Mouse (Mus musculus) heart, embryonic 10.5 days (tissue): ENCODE data around the gene Gm12184. TPM values are rescaled to one million over a fixed set of nuclear protein-coding genes. Genes with fewer than 3 reads are reported as not detected.
A peak's percentile ranks its signal among the peaks of the same experiment; 100 is the strongest.
"Not testable (repeated sequence)": the region's sequence is repeated elsewhere in the genome, so short reads cannot be mapped to it uniquely, and the experiment has no call there.

ENCODE experiments used
- DNase-seq: peaks from one replicate; pipeline ENCODE4 v3.0.0-alpha.2; 2017; ENCODE audit warnings: low spot score
- H3K27ac ChIP-seq: fragments of 300-500 bp; sonication (generic); 2 replicates; pipeline ENCODE4 v1.5.1; 2016; ENCODE audit warnings: mild to moderate bottlenecking
- H3K27me3 ChIP-seq: fragments of 300-500 bp; sonication (generic); 2 replicates; pipeline ENCODE4 v1.6.1; 2016; ENCODE audit warnings: mild to moderate bottlenecking; ENCODE audit not compliant: poor library complexity, insufficient read depth, severe bottlenecking
- H3K36me3 ChIP-seq: fragments of 300-500 bp; sonication (generic); 2 replicates; pipeline ENCODE4 v1.6.1; 2016; ENCODE audit warnings: mild to moderate bottlenecking, moderate library complexity
- H3K4me1 ChIP-seq: fragments of 300-500 bp; sonication (generic); 2 replicates; pipeline ENCODE4 v1.6.1; 2016; ENCODE audit warnings: mild to moderate bottlenecking
- H3K4me3 ChIP-seq: fragments of 300-500 bp; sonication (generic); 2 replicates; pipeline ENCODE4 v1.5.1; 2016; ENCODE audit warnings: mild to moderate bottlenecking, moderate library complexity
- H3K9me3 ChIP-seq: fragments of 300-500 bp; sonication (generic); 2 replicates; pipeline ENCODE4 v1.6.1; 2016; ENCODE audit warnings: mild to moderate bottlenecking, moderate library complexity
- WGBS: fragments of 180-500 bp; shearing (Covaris S2); methylation state at CpG from one replicate; pipeline ENCODE4 v1.1.7; 2016; 5-methylcytosine and 5-hydroxymethylcytosine counted together
- polyA plus RNA-seq: library from polyadenylated mRNA; unstranded; fragments of >200 nt; fragmentation: Nextera tagmentation; extraction: Ambion mirVana; gene quantifications from 2 replicates; pipeline ENCODE4 v1.2.1, GENCODE M21; 2016

Gene Gm12184
- polyA plus RNA-seq, 1 experiment from 2014 or later: 1.9 TPM

DNA sequence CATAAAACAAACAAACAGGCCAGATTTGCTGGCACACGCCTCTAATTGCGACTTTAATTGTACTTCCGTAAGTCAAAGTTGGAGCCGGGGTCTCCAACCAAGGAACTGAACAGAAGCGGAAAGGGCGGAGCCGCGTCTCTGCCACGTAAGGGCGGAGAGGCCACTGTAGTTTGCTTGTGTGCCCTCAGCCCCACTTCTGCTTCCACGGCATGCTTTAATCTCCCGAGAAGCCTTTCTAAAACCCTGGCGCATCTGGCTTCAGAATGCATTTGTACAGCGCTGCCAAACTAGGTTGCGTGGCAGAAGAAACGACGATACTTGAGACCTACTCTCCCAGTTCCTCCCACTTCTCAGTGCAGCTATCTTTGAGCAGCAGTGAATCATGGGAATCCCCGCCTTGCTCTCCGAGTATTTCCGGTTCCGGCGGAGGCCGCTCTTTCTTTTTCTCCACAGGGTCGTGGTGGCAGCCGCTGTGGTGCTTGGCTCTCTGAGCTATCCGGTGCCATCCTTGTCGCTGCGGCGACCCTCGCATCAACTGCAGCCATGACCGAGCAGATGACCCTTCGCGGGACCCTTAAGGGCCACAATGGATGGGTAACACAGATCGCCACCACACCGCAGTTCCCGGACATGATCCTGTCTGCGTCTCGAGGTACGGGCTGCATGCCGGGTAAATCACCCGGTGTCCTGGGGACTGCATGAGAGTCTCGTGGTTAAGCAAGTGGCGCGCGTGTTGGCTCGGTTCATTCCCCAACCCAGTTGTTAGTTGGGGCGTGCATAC lies 26.3 kb downstream of the Gm12184 start, which contains the start of gene Rack1:
TSS of gene Rack1 (plus strand) at position 412 of the 781 bp plus-strand sequence.
- WGBS: under 1% methylated on average over 47 of the region's 47 CpGs

DNA sequence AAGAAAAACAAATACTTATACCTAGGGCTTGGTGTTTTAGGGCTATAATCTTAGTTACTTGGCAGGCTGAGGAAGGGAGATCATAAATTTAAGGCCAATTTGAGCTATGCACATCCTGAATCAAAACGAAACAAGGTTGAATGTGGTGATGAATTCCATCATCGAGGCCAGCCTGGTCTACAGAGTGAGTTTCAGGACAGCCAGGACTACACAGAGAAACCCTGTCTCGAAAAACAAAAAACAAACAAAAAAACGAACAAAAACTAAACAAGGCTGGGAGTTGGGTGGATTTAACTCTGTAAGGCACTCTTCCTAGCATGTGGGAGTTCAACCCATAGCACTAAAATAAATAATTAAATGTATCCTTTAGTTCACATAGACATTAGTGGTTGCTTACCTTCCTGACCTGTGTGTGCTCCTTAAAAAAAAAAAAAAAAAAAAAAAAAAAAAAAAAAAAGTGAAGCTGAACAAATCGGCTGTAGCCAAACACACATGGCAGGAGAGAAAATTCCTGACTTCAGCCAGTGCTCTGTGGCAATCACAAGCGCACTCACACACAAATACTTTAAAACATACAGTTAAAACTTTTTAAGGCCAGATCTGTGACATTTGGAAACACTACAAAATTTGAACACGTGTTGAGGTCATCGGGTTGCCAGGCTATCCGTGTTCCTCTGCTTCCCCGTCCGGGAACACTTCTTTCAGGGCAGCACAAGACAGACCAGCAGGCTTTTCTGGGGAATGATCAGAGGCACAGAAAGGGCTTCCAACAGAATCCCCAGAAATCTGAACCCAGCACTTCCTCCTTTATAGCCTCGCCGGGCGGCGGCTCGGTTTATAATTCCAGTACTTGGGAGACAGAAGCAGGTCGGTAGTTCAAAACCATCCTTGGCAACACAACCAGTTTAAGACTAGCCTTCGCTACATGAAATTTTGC lies 27.2 kb downstream of the Gm12184 start:
- peaks cover 31% of the 10 kb centered on the region for H3K4me1 ChIP-seq
- peak overlapping the region; percentile 93 for H3K27ac ChIP-seq
- 10% methylated on average over 18 of the region's 18 CpGs for WGBS
- H3K4me3 ChIP-seq: peak overlapping the region; percentile 73
- H3K9me3 ChIP-seq: no peaks in the 10 kb centered on the region
- no peak for DNase-seq
- H3K27me3 ChIP-seq: no peaks in the 10 kb centered on the region
- peaks cover 30% of the 10 kb centered on the region for H3K36me3 ChIP-seq

More for the DNA sequence above, 26.3 kb downstream of the Gm12184 start, which contains the start of gene Rack1:
- H3K4me1 ChIP-seq: peaks cover 31% of the 10 kb centered on the region
- DNase-seq: peak; percentile 97
- H3K27ac ChIP-seq: peak within 1 kb of the TSS; percentile 93
- H3K27me3 ChIP-seq: no peaks in the 10 kb centered on the region
- peak within 1 kb of the TSS; percentile 73 for H3K4me3 ChIP-seq
- no peaks in the 10 kb centered on the region for H3K9me3 ChIP-seq
- peaks cover 38% of the 10 kb centered on the region for H3K36me3 ChIP-seq

DNA sequence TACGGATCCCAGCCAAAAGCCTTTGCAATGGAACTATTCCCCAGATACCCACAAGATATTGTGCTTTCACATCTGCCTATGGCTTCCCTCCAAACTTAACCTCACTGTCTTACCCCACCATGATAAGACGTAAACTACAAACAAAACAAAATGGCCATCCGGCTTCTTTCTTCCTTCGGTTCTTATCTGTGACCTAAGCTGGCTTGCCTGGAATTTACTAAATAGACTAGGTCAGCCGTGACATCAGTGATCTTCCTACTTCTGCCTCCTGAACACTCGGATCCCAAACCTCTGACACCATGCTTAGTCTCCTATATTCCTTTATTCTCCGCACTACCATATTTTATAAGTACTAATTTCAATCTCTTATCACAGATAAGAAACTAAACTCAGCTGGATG lies 28.1 kb downstream of the Gm12184 start:
- H3K4me1 ChIP-seq: peaks cover 31% of the 10 kb centered on the region
- WGBS: 53% methylated on average over 7 of the region's 7 CpGs
- no peak for DNase-seq
- H3K27ac ChIP-seq: peak overlapping the region; percentile 64; the same call in 1 of the 2 replicates
- H3K9me3 ChIP-seq: no peaks in the 10 kb centered on the region
- H3K36me3 ChIP-seq: peaks cover 21% of the 10 kb centered on the region
- H3K27me3 ChIP-seq: no peaks in the 10 kb centered on the region
- H3K4me3 ChIP-seq: peak overlapping the region; percentile 73

DNA sequence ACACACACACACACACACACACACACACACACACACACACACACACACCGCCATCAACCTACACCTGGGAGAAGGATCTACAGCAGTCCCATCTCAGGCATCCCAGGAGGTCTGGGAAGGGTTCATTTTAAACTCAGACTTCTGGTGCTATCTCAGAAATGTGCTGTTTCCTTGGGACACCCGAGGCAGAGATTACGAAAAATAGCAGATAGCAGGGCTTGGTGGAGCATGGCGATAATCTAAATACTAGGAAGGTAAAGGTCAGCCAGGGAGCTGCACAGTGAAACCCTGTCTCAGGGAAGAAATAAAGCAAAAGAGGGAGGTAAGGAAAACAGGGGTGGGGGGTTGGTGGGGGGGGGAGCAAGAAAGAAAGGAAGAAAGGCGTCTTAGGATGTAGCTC lies 29.2 kb downstream of the Gm12184 start:
- Histone ChIP-seq H3K4me3 (no peak overlapping the region), H3K36me3 (peaks cover 11% of the 10 kb centered on the region), H3K4me1 (peaks cover 29% of the 10 kb centered on the region), H3K27ac (no peak overlapping the region), H3K9me3 (no peaks in the 10 kb centered on the region), H3K27me3 (no peaks in the 10 kb centered on the region)
- no peak for DNase-seq
- 52% methylated on average over 5 of the region's 5 CpGs for WGBS

DNA sequence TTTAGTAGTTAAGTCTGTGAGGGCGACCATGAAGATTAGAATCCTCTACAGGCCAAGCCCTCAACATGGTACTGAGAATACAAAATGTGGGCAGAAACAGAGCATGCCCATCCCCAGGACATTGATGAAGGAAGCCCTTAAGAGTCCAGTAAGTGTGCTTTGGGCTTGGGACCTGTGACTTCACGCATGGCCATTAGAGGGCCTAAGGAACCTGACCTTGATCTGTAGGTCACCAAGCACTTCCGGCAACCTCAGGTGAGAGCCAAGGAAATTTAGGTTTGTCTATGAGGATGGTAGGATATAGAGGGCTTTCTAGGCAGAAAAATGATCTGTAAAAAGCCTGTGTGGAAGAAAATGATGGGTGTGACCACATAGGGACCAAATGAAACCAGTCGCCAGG lies 30.2 kb downstream of the Gm12184 start:
- H3K27me3 ChIP-seq: no peaks in the 10 kb centered on the region
- peaks cover 21% of the 10 kb centered on the region; the same call in 1 of the 2 replicates for H3K4me1 ChIP-seq
- DNase-seq: no peak
- H3K27ac ChIP-seq: no peak overlapping the region
- no peaks in the 10 kb centered on the region for H3K9me3 ChIP-seq
- H3K4me3 ChIP-seq: no peak overlapping the region
- WGBS: 73% methylated on average over 4 of the region's 4 CpGs
- H3K36me3 ChIP-seq: peaks cover under 1% of the 10 kb centered on the region; the same call in 1 of the 2 replicates

DNA sequence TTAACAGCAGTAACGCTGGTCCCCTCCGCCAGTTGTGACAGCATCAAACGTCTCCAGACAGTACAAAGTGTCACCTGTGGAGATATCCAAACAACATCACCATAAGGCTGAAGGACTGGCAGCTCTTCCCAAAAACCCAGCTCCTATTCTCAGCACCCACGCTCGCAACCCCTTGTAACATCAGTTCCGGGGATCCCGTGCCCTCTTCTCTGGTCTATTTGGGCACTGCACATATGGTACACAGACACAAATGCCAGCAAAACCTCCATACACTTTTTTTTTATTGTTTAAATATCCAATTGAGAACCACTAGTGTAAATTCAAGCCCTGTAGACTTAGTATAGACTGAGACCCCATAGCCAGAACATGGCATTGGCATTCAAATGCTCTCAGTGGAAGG lies 31.2 kb downstream of the Gm12184 start:
- Histone ChIP-seq H3K27me3 (no peaks in the 10 kb centered on the region), H3K4me3 (no peak overlapping the region), H3K4me1 (peaks cover 26% of the 10 kb centered on the region; the same call in 1 of the 2 replicates), H3K27ac (no peak overlapping the region), H3K36me3 (no peaks in the 10 kb centered on the region), H3K9me3 (no peaks in the 10 kb centered on the region)
- DNase-seq: no peak
- 89% methylated on average over 7 of the region's 7 CpGs for WGBS

DNA sequence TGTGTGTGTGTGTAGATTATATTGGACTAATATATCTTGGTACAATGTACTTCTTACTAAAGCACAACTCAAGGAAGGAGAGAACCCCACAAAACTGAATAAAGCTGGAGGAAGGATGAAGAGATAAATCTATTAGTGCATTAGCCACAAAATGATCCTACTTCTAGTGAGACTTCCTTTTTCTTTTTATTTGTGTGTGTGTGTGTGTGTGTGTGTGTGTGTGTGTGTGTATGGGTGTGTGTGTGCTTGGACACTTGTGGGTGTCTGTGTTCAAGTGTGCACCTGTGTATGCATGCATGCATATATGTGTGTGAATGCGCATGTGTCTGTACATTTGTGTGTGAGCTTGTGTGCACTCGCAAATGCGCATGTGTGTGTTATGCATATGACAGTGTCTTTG lies 33.3 kb downstream of the Gm12184 start:
- Histone ChIP-seq H3K27me3 (no peaks in the 10 kb centered on the region), H3K27ac (no peak overlapping the region), H3K9me3 (no peaks in the 10 kb centered on the region), H3K36me3 (no peaks in the 10 kb centered on the region), H3K4me1 (peaks cover 20% of the 10 kb centered on the region; the same call in 1 of the 2 replicates), H3K4me3 (no peak overlapping the region)
- no peak for DNase-seq
- 100% methylated on average over 3 of the region's 3 CpGs for WGBS

DNA sequence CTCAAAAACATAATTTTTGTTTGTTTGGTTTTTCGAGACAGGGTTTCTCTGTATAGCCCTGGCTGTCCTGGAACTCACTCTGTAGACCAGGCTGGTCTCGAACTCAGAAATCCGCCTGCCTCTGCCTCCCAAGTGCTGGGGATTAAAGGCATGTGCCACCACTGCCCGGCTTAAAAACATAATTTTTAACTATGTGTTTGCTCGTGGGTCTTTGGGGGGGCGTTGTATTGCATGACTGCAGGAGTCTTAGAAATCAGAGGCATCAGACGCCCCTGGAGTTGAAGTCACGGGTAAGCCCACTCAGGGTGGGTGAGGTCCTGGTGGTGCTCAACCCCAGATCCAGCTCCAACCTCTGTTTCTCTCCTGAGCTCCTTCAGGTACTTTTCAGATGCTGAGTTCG lies 34.6 kb downstream of the Gm12184 start:
- not testable (repeated sequence) for H3K27ac ChIP-seq, DNase-seq, H3K36me3 ChIP-seq, H3K4me3 ChIP-seq, H3K27me3 ChIP-seq, H3K9me3 ChIP-seq
- peaks cover 12% of the 10 kb centered on the region; the same call in 1 of the 2 replicates for H3K4me1 ChIP-seq
- 86% methylated on average over 9 of the region's 9 CpGs for WGBS

DNA sequence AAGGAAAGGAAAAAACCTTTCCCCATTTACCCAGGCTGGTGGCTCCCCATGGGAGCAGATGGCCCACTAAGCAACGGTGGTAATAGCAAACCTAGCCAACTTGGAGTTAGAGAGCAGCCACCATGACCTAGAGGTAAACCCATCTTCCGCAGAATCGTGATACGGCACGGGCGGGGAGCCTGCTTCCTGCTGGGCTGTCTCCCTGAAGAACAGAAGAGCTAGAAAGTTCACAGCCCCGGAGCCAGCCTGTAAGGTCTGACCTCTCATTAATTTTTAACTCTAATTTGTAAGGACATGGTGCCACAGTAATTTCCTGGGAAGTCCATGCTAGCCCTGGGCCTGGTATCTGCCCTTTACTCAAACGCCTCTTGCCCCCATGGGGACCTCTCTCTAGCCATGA lies 35.5 kb downstream of the Gm12184 start:
- DNase-seq: no peak
- 42% methylated on average over 8 of the region's 8 CpGs for WGBS
- no peaks in the 10 kb centered on the region for H3K27me3 ChIP-seq
- H3K4me1 ChIP-seq: peaks cover 11% of the 10 kb centered on the region; the same call in 1 of the 2 replicates
- no peaks in the 10 kb centered on the region for H3K9me3 ChIP-seq
- no peaks in the 10 kb centered on the region for H3K36me3 ChIP-seq
- no peak overlapping the region for H3K27ac ChIP-seq
- peak overlapping the region; percentile 18; the same call in 1 of the 2 replicates for H3K4me3 ChIP-seq

DNA sequence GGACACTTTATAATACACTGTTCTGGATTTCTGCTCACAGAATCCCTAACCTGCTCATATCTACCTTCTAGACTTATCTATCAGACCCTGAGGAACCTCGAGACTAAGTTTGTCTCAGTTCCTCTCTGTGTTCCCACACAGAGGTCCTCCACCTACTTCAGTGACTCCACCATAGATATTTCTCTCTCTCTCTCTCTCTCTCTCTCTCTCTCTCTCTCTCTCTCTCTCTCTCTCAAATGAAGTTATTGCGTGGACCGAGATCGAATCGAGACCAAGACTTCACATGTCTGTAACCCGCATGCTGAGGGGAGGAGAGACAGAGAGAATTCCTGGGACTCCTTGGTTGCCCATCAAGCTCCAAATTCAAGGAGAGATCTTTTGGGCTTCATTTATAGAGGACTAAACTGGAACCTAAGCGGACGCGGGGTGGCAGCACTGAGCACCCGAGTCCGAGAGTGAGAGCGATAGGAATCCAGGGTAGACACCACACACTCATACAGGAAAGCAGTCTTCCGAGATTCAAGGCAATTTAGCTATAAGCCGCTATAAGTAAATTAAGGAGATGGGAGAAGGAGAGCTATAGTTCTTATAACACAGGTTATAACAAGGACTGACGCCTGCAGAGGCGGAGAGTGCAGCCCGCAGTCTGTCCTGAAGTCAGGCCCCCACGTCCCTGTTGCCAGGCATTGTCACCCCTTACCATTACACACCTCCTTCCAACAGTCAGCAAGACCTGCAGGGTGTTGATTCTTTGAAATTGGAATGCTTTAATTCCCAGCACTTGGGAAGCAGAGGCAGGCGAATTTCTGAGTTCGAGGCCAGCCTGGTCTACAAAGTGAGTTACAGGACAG lies 36.3 kb downstream of the Gm12184 start:
- no peaks in the 10 kb centered on the region for H3K27me3 ChIP-seq
- peak overlapping the region; percentile 48 for H3K4me3 ChIP-seq
- WGBS: 14% methylated on average over 20 of the region's 20 CpGs
- peaks cover 11% of the 10 kb centered on the region; the same call in 1 of the 2 replicates for H3K4me1 ChIP-seq
- peak; percentile 87 for DNase-seq
- no peaks in the 10 kb centered on the region for H3K9me3 ChIP-seq
- no peaks in the 10 kb centered on the region for H3K36me3 ChIP-seq
- H3K27ac ChIP-seq: no peak overlapping the region

DNA sequence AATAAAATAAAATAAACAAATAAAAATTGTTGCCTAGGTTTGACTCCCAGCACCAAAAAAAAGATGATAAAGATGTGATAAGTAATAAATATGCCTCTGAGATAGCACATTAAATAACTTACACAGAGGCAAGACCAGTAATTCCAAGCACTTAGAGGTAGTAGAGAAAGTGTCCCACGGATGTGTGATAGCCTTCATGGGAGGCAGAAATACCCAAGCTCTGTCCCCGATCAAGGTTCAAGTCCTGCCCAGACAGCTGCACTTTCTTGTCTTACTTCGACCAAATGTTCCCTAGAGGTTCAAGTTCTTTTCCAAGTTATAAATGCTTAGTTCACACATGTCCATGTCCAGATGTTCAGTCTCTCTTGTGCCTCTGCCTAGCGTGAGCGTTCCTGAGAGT lies 37.2 kb downstream of the Gm12184 start:
- no peak overlapping the region for H3K4me3 ChIP-seq
- 85% methylated on average over 5 of the region's 5 CpGs for WGBS
- H3K27ac ChIP-seq: no peak overlapping the region
- H3K36me3 ChIP-seq: no peaks in the 10 kb centered on the region
- H3K9me3 ChIP-seq: no peaks in the 10 kb centered on the region
- no peak for DNase-seq
- H3K4me1 ChIP-seq: peaks cover 11% of the 10 kb centered on the region; the same call in 1 of the 2 replicates
- H3K27me3 ChIP-seq: no peaks in the 10 kb centered on the region
